Comparison of ENCODE assay signal across 15 mouse cellular contexts in genomic region chr9:41364442-41365250, GRCm38 (mm10).
DNase-seq lines count a peak whose midpoint lies in the region; ATAC-seq and TF ChIP-seq lines count a peak whose summit lies in the region.
"Had no signal": no experiment of that assay in that cellular context is flagged by ENCODE, and none has a peak within 500 bp of the region (broad histone marks: within the 10 kb centered on the region; RNA-seq: fewer than 3 reads in every experiment).

No protein-coding gene starts in this region.

- no peak for TF ChIP-seq CTCF in cerebellum, adult 2 months (IDR thresholded peaks at IDR 0.05; ENCODE audit: borderline replicate concordance, insufficient read depth, low read depth, low read length)

- H3K27me3 ChIP-seq in kidney, embryonic 15.5 days = no peaks in the 10 kb centered on the region
- no peaks in the 10 kb centered on the region for H3K27me3 ChIP-seq in forebrain, embryonic 13.5 days
- H3K27me3 ChIP-seq in limb, embryonic 10.5 days (ENCODE audit: low read depth, poor library complexity, severe bottlenecking) = no peaks in the 10 kb centered on the region
- H3K27me3 ChIP-seq in neural tube, embryonic 13.5 days = no peaks in the 10 kb centered on the region
- no peaks in the 10 kb centered on the region for H3K27me3 ChIP-seq in cerebellum, adult 2 months (ENCODE audit: control insufficient read depth, insufficient read depth, low read length)
- H3K27me3 ChIP-seq: limb, embryonic 15.5 days had no signal

- no peak overlapping the region for H3K9ac ChIP-seq in kidney, embryonic 15.5 days
- H3K9ac ChIP-seq in forebrain, embryonic 13.5 days = no peak overlapping the region
- H3K9ac ChIP-seq in neural tube, embryonic 13.5 days = no peak overlapping the region
- H3K9ac ChIP-seq: limb, embryonic 15.5 days; liver, postnatal 0 days had no signal

- no peak for DNase-seq in kidney, postnatal 14 days
- no peak for DNase-seq in limb, embryonic 10.5 days (ENCODE audit: low spot score)
- no peak for DNase-seq in spleen, adult 12 weeks (ENCODE audit: low spot score)
- DNase-seq in heart, adult 18-20 months = no peak
- DNase-seq in cerebellum, adult 2 months = no peak
- DNase-seq: adrenal gland, adult 2 months; cerebellum, adult 9-10 months; liver, postnatal 0 days; lung, postnatal 36 days; thymus, adult 2 months had no signal

- H3K4me2 ChIP-seq in kidney, embryonic 15.5 days = no peak overlapping the region
- no peak overlapping the region for H3K4me2 ChIP-seq in forebrain, embryonic 13.5 days
- peak overlapping the region; percentile 13; the same call in 1 of the 2 replicates for H3K4me2 ChIP-seq in neural tube, embryonic 13.5 days
- H3K4me2 ChIP-seq: limb, embryonic 15.5 days had no signal

- no peaks in the 10 kb centered on the region for H3K9me3 ChIP-seq in kidney, embryonic 15.5 days (replicated peaks)
- H3K9me3 ChIP-seq in forebrain, embryonic 13.5 days (replicated peaks) = no peaks in the 10 kb centered on the region
- no peaks in the 10 kb centered on the region for H3K9me3 ChIP-seq in limb, embryonic 10.5 days (replicated peaks)
- H3K9me3 ChIP-seq in neural tube, embryonic 13.5 days = no peaks in the 10 kb centered on the region
- H3K9me3 ChIP-seq: limb, embryonic 15.5 days had no signal

- no peak overlapping the region for H3K4me3 ChIP-seq in kidney, embryonic 15.5 days (replicated peaks)
- no peak overlapping the region for H3K4me3 ChIP-seq in forebrain, embryonic 13.5 days
- no peak overlapping the region for H3K4me3 ChIP-seq in limb, embryonic 10.5 days
- H3K4me3 ChIP-seq in neural tube, embryonic 13.5 days = no peak overlapping the region
- H3K4me3 ChIP-seq in cerebellum, adult 2 months (replicated peaks; ENCODE audit: insufficient read depth, low read depth, low read length) = no peak overlapping the region
- H3K4me3 ChIP-seq: limb, embryonic 15.5 days had no signal

- 46% methylated on average over 6 of the region's 6 CpGs for WGBS in kidney, embryonic 15.5 days
- WGBS in forebrain, embryonic 13.5 days = 36% methylated on average over 6 of the region's 6 CpGs
- WGBS in limb, embryonic 10.5 days = 63% methylated on average over 6 of the region's 6 CpGs
- WGBS in neural tube, embryonic 13.5 days = 14% methylated on average over 6 of the region's 6 CpGs
- 51% methylated on average over 6 of the region's 6 CpGs for WGBS in cerebellum, adult 2 months

- H3K27ac ChIP-seq in kidney, embryonic 15.5 days = 0 out of 2 replicates have a peak overlapping the region, but pooled peaks have one; percentile 7
- H3K27ac ChIP-seq in forebrain, embryonic 13.5 days = peak overlapping the region; percentile 54
- H3K27ac ChIP-seq in limb, embryonic 10.5 days = peak overlapping the region; percentile 50; the same call in 1 of the 2 replicates
- H3K27ac ChIP-seq in neural tube, embryonic 13.5 days (replicated peaks) = peak overlapping the region; percentile 83
- H3K27ac ChIP-seq in cerebellum, adult 2 months (ENCODE audit: insufficient read depth, low read length) = no peak overlapping the region
- H3K27ac ChIP-seq: kidney, postnatal 0 days; limb, embryonic 15.5 days had no signal

- no peak for TF ChIP-seq POLR2A in cerebellum, adult 2 months (IDR thresholded peaks at IDR 0.05; ENCODE audit: borderline replicate concordance, insufficient read depth, low read length)

- 0 out of 2 replicates have a peak, but pooled peaks cover 4% of the 10 kb centered on the region for H3K4me1 ChIP-seq in kidney, embryonic 15.5 days
- peaks cover 22% of the 10 kb centered on the region for H3K4me1 ChIP-seq in forebrain, embryonic 13.5 days
- peaks cover 10% of the 10 kb centered on the region for H3K4me1 ChIP-seq in limb, embryonic 10.5 days
- H3K4me1 ChIP-seq in neural tube, embryonic 13.5 days (replicated peaks) = peaks cover 27% of the 10 kb centered on the region
- H3K4me1 ChIP-seq in cerebellum, adult 2 months (ENCODE audit: control insufficient read depth, insufficient read depth, low read length) = no peaks in the 10 kb centered on the region

- no peak for ATAC-seq in kidney, embryonic 15.5 days (replicated peaks; ENCODE audit: low FRiP score)
- ATAC-seq in forebrain, embryonic 13.5 days = no peak
- ATAC-seq in neural tube, embryonic 13.5 days (ENCODE audit: low read depth) = no peak
- ATAC-seq: liver, postnatal 0 days had no signal

- no peaks in the 10 kb centered on the region for H3K36me3 ChIP-seq in kidney, embryonic 15.5 days
- H3K36me3 ChIP-seq in forebrain, embryonic 13.5 days (ENCODE audit: poor library complexity, severe bottlenecking) = no peaks in the 10 kb centered on the region
- H3K36me3 ChIP-seq in limb, embryonic 10.5 days = no peaks in the 10 kb centered on the region
- no peaks in the 10 kb centered on the region for H3K36me3 ChIP-seq in neural tube, embryonic 13.5 days
- H3K36me3 ChIP-seq: limb, embryonic 15.5 days had no signal
